Mouse (Mus musculus) kidney, adult 18-20 months (tissue): ENCODE data around the gene Hddc3.
"Not testable (repeated sequence)": the region's sequence is repeated elsewhere in the genome, so short reads cannot be mapped to it uniquely, and the experiment has no call there.

Experiments used
- DNase-seq: peaks from one replicate; pipeline ENCODE4 v3.0.0; 2021

Hddc3 gene

DNA sequence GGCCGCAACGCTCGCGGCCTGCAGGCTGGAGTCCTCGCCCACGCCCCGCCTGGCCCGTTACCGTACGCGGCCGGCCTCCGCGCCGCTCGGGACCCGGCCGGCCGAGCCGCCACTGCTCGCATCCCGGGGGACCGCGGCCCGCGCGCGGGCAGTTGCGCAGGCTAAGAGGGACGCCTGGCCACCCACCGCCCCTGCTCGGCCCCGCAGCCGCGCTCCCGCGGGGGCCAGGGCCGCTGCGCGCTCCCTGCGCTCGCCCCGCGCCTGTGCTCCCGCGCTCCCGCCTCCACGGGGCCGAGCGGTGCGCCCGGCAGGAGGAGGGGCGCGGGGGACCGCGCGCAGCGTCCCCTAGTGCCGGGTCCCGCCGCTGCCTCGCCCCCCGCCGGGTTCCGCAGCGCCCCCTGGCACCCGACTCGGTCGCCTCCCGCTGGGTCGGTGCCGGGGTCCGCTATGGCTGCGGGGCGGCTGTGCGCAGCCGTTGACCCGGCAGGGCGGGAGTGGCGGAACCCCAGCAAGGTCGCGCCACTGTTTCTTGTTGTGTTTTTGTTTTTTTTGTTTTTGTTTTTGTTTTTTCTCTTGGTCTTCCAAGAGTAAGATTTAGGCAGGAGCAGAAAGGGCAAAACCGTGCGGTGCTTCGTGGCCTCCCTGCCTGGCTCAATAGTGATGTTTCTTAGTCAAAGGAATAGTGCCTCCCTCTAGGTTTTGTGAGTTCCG is 28.3 kb downstream of the Hddc3 start, which contains the start of gene Man2a2:
Gene Man2a2, minus strand, starts transcription at position 335 of the 711 bp plus-strand sequence.
- peak; percentile 78 for DNase-seq

DNA sequence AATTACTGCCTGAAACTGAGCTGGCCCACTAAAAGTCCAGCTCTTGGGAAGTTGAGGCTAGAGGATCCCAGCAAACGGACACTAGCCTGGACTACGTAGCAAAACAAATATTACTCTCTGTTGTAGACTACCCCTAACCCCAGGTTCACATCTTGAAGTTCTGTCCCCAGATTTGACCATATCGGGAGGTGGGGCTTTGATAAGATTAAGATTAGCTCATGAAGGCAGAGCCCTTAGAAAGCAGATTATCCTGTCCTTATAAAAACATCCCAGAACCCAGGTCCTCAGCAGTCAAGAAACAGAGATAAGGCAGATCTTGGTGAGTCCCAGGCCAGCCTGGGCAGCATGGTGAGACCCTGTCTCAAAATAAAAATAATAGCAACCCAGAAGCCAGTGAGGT is 29.3 kb downstream of the Hddc3 start:
- DNase-seq = no peak

DNA sequence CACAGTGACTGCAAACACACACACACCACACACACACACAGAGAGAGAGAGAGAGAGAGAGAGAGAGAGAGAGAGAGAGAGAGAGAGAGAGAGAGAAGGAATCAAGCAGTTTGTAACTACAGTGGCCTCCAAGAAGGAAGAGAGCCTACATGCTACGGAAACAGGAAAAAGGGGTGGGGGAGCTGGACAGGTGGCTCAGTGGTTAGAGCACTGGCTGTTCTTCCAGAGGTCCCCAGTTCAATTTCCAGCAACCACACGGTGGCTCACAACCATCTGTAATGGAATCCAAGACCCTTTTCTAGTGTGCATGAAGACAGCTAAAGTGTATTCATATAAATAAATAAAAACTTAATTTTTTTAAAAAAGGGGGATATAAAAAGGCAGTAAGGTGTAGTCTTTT is 29.8 kb downstream of the Hddc3 start:
- DNase-seq = no peak

DNA sequence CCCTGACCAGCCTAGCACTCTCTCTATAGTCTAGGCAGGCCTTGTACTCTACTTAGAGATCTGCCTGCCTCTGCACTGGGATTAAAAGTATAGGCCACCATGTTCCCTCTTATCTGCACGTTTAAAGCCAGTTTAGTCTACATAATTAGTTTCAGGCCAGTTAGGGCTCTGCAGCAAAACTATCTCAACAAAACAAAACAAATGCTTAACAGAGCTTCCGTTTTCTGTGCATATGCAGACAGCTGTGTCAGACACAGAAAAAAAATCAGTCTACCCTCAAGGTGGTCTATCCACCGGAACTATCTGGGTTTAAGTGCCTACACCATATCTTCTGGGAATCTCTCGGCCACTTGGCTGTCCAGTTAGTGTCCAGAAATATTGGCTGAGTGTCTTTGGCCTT is 30.4 kb downstream of the Hddc3 start:
- DNase-seq = no peak

DNA sequence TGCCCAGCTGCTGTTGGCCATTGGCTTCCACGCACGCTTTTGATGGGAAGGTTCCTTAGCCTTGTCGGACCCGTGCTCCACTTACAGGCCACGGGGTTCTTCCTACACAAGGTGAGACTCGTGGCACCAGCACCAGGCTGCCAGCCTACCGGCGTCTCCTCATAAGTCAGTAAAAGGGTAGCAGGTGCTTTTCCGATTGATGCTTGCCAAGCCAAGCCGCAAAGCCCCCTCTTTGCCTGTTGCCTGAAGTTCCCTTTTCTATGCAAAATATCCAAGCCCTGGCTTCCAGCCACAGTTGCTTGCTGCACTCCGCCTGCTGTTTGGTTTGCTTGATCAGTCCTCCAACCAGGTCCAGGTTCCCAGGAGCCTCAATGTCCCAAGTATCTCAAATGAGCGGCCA is 30.9 kb downstream of the Hddc3 start:
- DNase-seq = no peak

DNA sequence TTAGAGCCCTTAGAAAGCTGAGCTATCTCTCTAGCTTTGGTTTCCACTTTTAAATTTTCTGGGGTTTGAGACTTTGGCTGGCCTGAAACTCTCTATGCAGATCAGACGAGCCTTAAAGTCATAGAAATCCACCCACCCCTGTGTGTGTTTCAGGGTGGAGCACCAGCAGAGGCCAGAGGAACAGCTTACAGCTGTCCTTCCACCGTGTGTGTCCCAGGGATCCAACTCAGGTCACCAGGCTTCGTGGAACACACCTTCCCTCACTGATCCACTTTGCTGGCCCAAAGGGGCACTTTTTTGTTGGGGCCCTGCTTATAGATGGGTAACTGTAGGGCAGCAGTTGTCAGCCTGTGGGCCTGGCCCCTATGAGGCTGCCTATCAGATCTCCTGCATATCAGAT is 31.4 kb downstream of the Hddc3 start:
- no peak for DNase-seq

DNA sequence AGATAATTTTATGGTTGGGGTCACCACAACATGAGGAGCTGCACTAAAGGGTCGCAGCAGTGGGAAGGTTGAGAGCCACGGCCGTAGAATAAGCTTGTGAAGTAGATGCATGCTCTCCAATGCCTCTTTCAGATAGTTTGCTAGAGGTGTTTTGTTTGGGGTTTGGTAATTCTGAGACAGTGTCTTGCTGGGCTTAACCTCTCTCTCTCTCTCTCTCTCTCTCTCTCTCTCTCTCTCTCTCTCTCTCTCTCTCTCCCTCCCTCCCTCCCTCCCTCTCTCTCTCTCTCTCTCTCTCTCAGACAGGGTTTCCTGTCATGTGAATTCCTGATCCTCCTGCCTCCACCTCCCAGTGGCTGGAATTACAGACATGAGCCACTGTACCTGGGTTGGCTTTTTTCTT is 31.8 kb downstream of the Hddc3 start:
- no peak for DNase-seq

DNA sequence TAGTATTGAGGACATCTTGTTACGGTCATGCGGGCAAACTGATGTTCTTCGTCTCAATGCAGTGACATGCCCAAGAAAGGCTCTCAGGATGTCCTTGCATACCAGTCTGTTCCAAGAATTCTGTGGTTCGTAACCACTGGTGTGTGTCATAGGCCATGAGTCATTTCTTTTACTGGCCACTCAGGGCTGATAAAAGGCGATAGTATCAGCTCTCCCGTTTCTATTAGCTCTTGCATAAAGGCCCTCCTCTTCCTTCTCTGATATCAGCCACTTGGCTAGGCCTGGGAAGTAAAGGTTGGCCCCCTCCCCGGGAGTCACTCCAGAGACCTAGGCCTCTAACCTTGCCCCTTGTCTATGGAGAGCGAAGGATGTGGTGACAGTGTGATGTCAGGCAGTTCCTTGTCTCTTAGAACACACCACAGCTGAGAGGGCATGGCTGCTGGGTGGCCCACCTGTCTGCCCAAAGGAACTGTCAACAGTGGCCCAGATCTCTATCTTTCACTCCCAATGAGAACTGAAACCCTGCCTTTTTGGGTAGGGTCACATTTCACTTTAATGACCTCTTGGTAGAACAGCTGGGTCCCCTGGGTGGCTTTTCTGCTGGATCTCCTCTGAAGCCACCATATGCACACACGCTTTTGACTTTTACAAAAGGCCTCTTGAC is 32.6 kb downstream of the Hddc3 start:
- DNase-seq = no peak

DNA sequence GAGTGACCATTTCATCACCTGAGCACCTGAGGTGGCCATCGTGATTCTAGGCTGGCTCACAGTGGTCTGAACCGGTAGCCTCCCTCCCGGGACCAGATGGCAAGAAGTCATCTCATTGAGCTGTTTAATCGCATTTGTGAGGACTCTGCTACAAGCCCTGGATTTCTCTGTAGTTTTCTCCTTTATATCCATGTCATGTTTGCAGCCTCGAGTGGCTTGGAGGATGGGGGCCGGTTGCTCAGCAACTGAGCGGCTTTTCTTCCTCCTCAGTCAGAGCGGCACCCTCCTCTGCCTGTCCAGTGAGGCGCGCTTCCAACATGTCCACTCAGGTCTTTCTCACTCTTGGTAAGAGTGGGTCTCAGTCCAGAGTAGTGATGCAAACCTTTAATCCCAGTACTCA is 33.3 kb downstream of the Hddc3 start:
- DNase-seq = no peak

DNA sequence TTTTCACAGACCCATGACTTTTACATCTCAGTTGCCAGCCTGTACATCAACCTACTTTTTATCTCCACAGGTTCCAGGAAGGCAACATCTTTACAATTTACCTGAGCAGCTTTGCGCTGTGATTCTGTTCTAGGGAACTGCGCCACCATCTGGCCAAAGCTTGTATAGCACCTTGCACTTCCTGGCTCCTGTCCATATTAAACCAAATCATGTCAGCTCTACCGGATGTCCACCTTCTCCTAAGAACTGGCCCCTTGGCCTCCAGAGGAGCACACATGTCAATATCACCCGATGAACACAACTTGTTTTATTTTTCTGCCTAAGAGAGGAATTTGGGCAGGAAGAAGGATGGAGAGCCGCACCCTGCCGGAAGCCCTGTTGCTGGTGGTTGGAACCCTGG is 34.6 kb downstream of the Hddc3 start:
- peak; percentile 85 for DNase-seq

DNA sequence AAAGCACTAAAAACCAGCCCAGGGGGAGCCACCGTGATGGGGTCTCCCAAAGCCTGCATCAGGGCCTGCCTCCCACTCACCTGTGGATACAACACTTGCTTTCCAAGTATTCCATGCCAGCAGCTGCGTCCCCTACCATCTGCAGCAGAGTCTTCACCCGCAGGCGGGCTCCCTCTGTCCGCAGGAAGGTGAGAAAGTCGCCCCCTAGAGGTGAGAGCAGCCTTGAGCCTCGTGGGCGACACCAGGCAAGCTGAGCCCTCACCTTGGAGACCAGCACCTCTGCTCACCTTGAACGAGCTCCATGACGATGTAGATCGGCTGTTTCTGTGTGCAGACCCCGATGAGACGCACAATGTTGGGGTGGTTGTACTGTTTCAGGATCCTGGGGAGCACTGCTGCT is 36.6 kb downstream of the Hddc3 start:
- DNase-seq = peak; percentile 46

DNA sequence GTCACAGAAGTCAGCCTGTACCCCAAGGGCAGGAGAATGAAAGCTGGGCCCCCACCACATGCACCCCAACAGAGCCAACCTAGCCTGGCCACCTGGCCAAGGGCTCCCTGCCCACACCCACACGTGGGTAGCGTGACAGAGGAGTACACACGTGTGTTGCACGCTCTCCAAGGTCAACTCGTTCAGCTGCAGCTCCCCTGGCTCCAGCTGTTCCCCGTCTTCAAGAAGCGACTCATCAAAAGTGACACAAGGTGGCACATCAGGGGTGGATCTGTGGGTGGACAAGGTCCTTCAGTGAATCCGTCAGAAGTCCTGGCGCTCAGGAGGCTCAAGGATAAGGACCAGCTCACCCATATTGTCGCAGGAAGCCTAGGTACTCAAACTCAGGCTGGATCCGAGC is 40.0 kb downstream of the Hddc3 start:
- no peak for DNase-seq

DNA sequence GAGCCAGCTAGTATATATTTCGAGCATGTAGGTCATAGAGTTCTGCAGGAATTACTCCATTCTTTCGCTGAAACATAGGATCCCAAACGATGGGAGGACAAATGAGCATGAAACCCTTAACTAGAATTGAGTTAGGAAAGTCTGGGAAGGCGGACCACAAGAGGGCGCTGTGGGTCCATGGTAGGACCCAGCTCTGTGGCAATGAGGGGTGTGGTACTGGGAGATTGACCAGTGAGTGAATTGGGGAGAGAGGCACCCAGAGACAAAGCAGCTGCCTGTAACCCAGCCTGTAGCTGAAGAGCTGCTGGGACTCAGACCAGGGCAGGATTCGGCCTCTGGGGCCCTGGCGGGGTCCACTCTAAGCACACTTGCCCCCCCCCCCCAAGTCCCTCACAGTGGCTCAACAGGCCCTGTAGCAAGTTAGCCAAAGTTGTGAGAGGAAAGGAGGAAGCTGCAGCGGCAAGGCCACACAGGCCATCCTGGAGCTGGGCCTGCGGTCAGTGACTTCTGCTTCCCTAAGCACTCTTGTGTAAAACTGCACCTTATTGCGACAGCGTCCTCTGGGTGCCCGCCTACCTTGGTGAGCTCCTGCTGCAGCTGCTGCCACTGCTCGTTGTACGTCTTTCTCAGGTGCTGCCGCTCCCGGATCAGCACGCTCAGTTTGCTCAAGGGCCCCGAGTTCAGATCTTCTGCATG is 43.5 kb downstream of the Hddc3 start:
- DNase-seq = peak; percentile 91

DNA sequence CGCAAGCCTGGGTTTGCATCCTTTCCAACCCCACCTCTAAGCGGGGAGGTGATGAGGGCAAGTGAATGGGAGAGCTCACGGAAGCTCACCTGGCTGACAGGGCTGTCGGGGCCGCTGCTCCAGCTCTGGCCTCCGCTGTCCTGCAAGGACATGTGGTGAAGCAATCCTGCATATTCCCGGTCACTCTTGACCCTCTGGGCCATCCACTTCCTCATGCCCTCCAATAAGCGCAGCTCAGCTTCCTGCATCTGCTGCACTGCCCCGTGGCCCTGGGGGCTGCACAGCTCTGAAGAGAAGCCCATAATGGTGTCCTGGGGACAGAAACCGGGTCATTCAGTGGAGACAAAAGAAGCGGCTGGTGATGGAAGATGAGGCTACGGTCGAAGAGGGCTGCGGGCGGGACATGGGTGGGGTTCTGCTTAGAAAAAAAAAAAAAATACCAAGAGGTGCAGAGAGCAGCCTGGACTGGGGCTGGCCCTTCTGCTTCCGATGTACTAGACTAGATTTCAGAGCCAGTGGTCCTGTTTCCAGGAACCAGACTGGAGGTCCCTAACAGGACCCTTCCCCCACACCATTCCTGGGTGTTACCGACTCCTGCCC is 44.2 kb downstream of the Hddc3 start:
- DNase-seq = peak; percentile 14

DNA sequence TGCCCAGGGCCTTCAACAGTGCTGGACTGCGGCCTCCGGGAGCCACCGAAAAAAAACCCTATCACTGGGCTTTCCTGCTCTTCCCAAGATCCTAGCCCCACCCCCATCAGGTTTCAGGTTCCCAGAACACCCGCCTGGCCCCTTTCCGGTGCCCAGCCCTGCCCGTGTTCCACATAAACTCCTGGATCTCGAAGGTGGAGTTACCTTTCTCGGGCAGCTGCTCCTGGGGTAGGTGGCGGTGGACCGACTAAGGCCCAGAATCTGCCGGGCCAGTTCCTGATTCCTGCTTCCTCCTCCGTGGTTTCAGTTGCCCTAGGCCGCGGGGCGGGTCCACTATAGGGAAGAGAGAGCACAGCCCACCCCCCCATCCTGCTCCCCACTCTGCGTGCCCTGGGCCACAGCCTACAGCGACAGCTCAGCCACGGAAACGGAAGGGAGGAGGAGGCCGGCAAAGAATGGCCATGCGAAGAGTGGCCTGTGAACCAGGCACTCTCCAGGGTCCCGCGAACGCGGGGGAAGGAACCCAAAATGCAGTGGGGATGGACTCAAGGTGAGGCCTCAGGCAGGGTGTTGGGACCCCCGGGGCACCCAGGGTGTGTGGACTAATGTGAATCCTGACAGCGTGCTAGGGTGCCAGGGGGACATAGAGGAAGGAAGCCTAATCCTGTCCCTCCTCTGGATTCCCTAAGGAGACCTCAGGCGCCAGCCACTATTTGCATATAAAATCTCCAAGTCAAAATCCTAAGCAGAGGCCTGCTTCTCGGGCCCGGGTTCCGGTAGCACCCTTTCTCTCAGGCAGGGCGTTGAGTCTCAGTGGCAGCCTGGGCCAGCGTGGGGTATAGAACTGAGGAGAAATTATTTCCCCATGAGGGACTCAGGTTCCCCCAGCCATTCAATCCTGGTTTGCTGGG is 45.0 kb downstream of the Hddc3 start, which contains the start of gene Fes:
Gene Fes, minus strand, starts transcription at position 314 of the 911 bp plus-strand sequence.
- peak; percentile 73 for DNase-seq

DNA sequence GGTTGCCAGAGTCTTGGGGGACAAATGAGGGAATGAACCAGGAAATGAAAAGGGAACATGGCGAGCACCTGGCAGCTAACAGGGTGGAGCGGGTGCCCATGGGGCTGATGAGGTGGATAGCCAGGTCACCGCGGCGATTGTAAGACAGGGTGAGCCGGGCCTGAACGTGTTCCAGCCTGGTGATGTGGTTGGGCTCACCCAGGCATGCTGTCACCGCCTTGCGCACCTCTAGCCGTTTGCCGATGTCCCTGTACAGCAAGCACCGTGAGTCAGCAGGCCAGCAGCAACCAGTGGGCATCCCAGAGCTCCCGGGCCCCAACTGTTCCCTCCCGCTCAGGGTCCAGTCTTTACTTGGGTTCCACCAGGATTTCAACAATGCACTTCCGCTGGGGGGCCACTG is 49.2 kb downstream of the Hddc3 start:
- DNase-seq = no peak

DNA sequence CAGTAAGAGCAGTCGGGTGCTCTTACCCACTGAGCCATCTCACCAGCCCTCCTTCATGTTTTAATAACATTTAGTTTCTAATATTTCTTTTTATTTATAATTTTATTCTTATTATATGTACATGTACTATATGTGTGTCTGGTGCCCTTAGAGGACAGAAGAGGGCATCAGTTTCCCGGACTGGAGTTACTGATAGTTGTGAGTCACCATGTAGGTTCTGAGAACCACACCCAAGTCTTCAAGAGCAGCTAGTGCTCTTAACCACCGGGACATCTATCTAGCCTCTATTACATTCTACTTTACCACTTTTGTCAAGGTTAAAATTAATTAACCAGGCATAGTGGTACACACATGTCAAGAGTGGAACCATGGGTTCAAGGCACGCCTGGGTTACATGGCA is 51.7 kb downstream of the Hddc3 start:
- DNase-seq = no peak

DNA sequence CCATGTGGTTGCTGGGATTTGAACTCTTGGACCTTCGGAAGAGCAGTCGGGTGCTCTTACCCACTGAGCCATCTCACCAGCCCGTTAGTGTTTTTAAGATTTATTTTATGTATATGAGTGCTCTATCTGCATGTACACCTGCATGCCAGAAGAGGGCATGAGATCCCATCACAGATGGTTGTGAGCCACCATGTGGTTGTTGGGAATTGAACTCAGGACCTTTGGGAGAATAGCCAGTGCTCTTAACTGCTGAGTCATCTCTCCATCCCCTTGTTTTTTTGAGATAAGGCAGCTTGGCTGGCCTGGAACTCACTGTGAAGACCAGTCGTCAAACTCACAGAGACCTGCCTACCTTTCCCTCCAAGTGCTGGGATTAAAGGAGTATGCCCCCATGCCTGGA is 53.5 kb downstream of the Hddc3 start:
- not testable (repeated sequence) for DNase-seq

DNA sequence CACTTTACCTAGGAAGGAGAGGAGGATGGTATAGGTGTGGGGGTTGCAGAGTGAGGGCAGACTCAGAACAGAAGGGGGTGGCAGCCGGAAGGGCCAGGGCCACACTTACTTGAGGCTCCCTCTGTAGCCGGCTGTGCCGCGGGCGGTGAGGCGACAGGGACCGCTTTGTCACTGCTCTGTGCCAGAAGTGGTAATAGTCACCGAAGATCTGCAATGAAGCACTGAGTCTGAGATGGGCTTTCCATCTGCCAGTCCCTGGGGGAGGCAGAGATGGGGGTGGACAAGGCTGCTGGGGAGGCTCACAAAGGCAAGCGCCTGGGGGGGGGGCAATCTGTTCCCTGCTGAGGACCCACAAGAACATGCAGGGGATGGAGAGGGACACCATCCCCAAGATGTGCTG is 55.1 kb downstream of the Hddc3 start:
- no peak for DNase-seq

DNA sequence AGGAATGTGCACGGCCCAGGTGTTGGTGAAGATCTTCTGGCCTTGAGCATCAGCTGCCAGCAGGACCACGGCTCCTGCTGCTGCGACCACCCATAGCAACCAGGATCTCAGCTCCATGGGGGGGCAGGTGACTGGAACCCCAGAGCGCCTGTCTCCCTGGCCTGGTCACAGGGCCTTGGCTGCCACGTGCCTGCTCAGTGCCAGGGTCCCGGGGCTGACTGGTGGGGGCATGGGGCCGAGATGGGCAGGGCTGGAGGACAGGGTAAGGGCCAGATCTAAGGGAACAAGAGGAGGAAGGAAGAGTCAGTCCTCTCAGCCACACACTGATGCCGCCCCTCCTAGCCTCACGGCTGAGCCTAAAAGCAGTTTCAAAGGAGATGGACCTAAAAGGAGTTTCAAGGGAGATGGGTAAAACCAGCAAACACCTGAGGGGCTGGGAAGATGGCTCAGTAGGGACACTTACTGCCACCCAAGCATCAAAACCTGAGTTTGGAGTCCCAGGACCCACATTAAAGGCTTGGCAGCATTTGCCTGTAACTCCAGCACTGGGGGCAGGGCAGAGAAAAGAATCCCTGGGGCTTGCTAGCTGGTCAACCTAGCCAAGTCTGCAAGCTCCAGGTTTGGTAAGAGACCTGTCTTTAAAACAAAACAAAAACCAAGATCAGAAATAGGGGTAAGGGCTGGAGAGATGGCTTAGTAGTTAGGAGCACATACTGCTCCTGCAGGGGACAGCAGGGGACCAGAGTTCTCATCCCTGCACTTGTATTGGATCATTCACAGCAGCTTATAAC is 55.9 kb downstream of the Hddc3 start:
- no peak for DNase-seq

DNA sequence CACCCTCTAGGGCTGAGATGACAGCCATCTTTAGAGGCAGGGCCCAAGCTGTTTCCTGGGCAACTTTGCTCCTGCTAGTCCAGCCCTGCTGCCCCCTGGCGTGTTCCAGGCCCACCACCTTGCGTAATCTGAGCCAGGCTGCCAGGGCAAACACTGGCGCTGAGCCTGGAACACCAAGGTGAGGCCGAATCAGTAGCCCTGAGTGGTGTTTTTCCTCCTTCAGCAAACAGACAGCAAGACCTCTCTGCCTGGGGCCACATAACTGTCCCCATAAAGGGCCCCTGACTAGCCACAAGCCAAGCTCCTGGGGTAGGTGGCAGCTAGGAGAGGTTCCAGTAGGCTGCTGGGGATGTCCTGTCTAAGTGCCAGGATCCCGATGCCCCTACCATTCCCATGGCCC is 57.2 kb downstream of the Hddc3 start:
- peak; percentile 83 for DNase-seq
